Mouse (Mus musculus): ENCODE data around the gene Zfp831. TPM values are rescaled to one million over a fixed set of nuclear protein-coding genes. Genes with fewer than 3 reads are reported as not detected.

The Zfp831 gene
- polyA plus RNA-seq, 1 experiment from 2014 or later = not detected

- H3K27me3 ChIP-seq (ENCODE audit: control insufficient read depth, insufficient read depth, low read length) = no peaks in the 10 kb centered on the region
- H3K4me3 ChIP-seq (ENCODE audit: low read length) = no peak overlapping the region
- H3K4me1 ChIP-seq (ENCODE audit: control insufficient read depth, insufficient read depth, low read length) = no peaks in the 10 kb centered on the region
- no peaks in the 10 kb centered on the region for H3K36me3 ChIP-seq (ENCODE audit: control insufficient read depth, insufficient read depth, low read length)
- H3K9me3 ChIP-seq (ENCODE audit: control insufficient read depth, low read length) = no peaks in the 10 kb centered on the region
- H3K27ac ChIP-seq (ENCODE audit: low read depth, low read length) = no peak overlapping the region
- H3K9ac ChIP-seq (ENCODE audit: low read depth, low read length) = no peak overlapping the region
- 62% methylated on average over 8 of the region's 8 CpGs for WGBS
- H3K4me2 ChIP-seq (replicated peaks; ENCODE audit: low read depth, low read length) = no peak overlapping the region
- ATAC-seq (ENCODE audit: low FRiP score, low TSS enrichment) = no peak
Observed at GRCm38 (mm10) chr2:174627021-174627420, 16.3 kb upstream of the Zfp831 start.

GRCm38 (mm10) chr2:174629299-174629850, 14.0 kb upstream of the Zfp831 start:
- no peaks in the 10 kb centered on the region for H3K36me3 ChIP-seq (ENCODE audit: control insufficient read depth, insufficient read depth, low read length)
- WGBS = 74% methylated on average over 6 of the region's 6 CpGs
- no peaks in the 10 kb centered on the region for H3K9me3 ChIP-seq (ENCODE audit: control insufficient read depth, low read length)
- H3K4me1 ChIP-seq (ENCODE audit: control insufficient read depth, insufficient read depth, low read length) = no peaks in the 10 kb centered on the region
- no peak overlapping the region for H3K9ac ChIP-seq (ENCODE audit: low read depth, low read length)
- no peak for ATAC-seq (ENCODE audit: low FRiP score, low TSS enrichment)
- no peak overlapping the region for H3K4me2 ChIP-seq (replicated peaks; ENCODE audit: low read depth, low read length)
- no peaks in the 10 kb centered on the region for H3K27me3 ChIP-seq (ENCODE audit: control insufficient read depth, insufficient read depth, low read length)
- no peak overlapping the region for H3K27ac ChIP-seq (ENCODE audit: low read depth, low read length)
- H3K4me3 ChIP-seq (ENCODE audit: low read length) = no peak overlapping the region

DNA sequence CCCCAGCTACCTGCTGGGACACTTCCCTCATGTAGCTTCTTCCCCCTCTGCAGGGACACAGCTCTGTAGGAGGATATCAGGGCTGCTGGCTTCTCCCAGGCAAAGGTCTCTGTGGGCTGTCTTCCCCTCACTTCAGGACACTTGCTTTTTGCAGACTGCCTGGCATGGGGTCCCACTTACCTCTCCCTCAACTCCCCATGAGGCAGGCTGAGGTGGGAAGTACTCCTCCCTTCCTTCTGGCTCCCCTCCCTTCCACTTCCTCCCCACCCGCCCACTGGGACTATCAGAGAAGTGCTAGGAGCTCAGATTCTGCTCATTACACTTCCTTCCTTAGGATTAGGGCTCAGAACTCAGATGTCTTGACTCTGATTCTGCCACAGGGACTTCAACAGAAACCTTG, 6.6 kb upstream of the Zfp831 start:
- Histone ChIP-seq H3K9me3 (ENCODE audit: control insufficient read depth, low read length) (no peaks in the 10 kb centered on the region), H3K4me2 (replicated peaks; ENCODE audit: low read depth, low read length) (no peak overlapping the region)
- WGBS = 33% methylated on average over 1 of the region's 1 CpGs

GRCm38 (mm10) chr2:174644975-174645374, 1.6 kb downstream of the Zfp831 start:
- Histone ChIP-seq H3K9me3 (ENCODE audit: control insufficient read depth, low read length) (no peaks in the 10 kb centered on the region), H3K27ac (ENCODE audit: low read depth, low read length) (no peak overlapping the region), H3K4me1 (ENCODE audit: control insufficient read depth, insufficient read depth, low read length) (no peaks in the 10 kb centered on the region), H3K27me3 (ENCODE audit: control insufficient read depth, insufficient read depth, low read length) (no peaks in the 10 kb centered on the region), H3K9ac (ENCODE audit: low read depth, low read length) (no peak overlapping the region), H3K4me3 (ENCODE audit: low read length) (no peak overlapping the region), H3K4me2 (replicated peaks; ENCODE audit: low read depth, low read length) (no peak overlapping the region), H3K36me3 (ENCODE audit: control insufficient read depth, insufficient read depth, low read length) (no peaks in the 10 kb centered on the region)
- ATAC-seq (ENCODE audit: low FRiP score, low TSS enrichment) = no peak
- 93% methylated on average over 10 of the region's 10 CpGs for WGBS

More for the DNA sequence above, 6.6 kb upstream of the Zfp831 start:
- Histone ChIP-seq H3K4me1 (ENCODE audit: control insufficient read depth, insufficient read depth, low read length) (no peaks in the 10 kb centered on the region), H3K9ac (ENCODE audit: low read depth, low read length) (no peak overlapping the region), H3K27ac (ENCODE audit: low read depth, low read length) (no peak overlapping the region), H3K27me3 (ENCODE audit: control insufficient read depth, insufficient read depth, low read length) (no peaks in the 10 kb centered on the region), H3K4me3 (ENCODE audit: low read length) (no peak overlapping the region), H3K36me3 (ENCODE audit: control insufficient read depth, insufficient read depth, low read length) (no peaks in the 10 kb centered on the region)
- no peak for ATAC-seq (ENCODE audit: low FRiP score, low TSS enrichment)

- ATAC-seq (ENCODE audit: low FRiP score, low TSS enrichment) = no peak
- 63% methylated on average over 4 of the region's 4 CpGs for WGBS
- H3K27ac ChIP-seq (ENCODE audit: low read depth, low read length) = no peak overlapping the region
Observed at GRCm38 (mm10) chr2:174652864-174653263, 9.5 kb downstream of the Zfp831 start.

GRCm38 (mm10) chr2:174655341-174655740, 12.0 kb downstream of the Zfp831 start:
- 85% methylated on average over 5 of the region's 5 CpGs for WGBS
- Histone ChIP-seq H3K27ac (ENCODE audit: low read depth, low read length) (no peak overlapping the region), H3K4me2 (replicated peaks; ENCODE audit: low read depth, low read length) (no peak overlapping the region), H3K36me3 (ENCODE audit: control insufficient read depth, insufficient read depth, low read length) (no peaks in the 10 kb centered on the region), H3K9me3 (ENCODE audit: control insufficient read depth, low read length) (no peaks in the 10 kb centered on the region), H3K4me1 (ENCODE audit: control insufficient read depth, insufficient read depth, low read length) (no peaks in the 10 kb centered on the region), H3K27me3 (ENCODE audit: control insufficient read depth, insufficient read depth, low read length) (no peaks in the 10 kb centered on the region), H3K4me3 (ENCODE audit: low read length) (no peak overlapping the region), H3K9ac (ENCODE audit: low read depth, low read length) (no peak overlapping the region)
- no peak for ATAC-seq (ENCODE audit: low FRiP score, low TSS enrichment)

More at GRCm38 (mm10) chr2:174652864-174653263, 9.5 kb downstream of the Zfp831 start:
- no peaks in the 10 kb centered on the region for H3K9me3 ChIP-seq (ENCODE audit: control insufficient read depth, low read length)
- no peak overlapping the region for H3K4me2 ChIP-seq (replicated peaks; ENCODE audit: low read depth, low read length)
- H3K36me3 ChIP-seq (ENCODE audit: control insufficient read depth, insufficient read depth, low read length) = no peaks in the 10 kb centered on the region
- H3K4me1 ChIP-seq (ENCODE audit: control insufficient read depth, insufficient read depth, low read length) = no peaks in the 10 kb centered on the region
- H3K4me3 ChIP-seq (ENCODE audit: low read length) = no peak overlapping the region
- no peak overlapping the region for H3K9ac ChIP-seq (ENCODE audit: low read depth, low read length)
- H3K27me3 ChIP-seq (ENCODE audit: control insufficient read depth, insufficient read depth, low read length) = no peaks in the 10 kb centered on the region

GRCm38 (mm10) chr2:174658229-174658844, 15.0 kb downstream of the Zfp831 start:
- no peak overlapping the region for H3K4me2 ChIP-seq (replicated peaks; ENCODE audit: low read depth, low read length)
- no peaks in the 10 kb centered on the region for H3K27me3 ChIP-seq (ENCODE audit: control insufficient read depth, insufficient read depth, low read length)
- no peak for ATAC-seq (ENCODE audit: low FRiP score, low TSS enrichment)
- no peaks in the 10 kb centered on the region for H3K36me3 ChIP-seq (ENCODE audit: control insufficient read depth, insufficient read depth, low read length)
- H3K27ac ChIP-seq (ENCODE audit: low read depth, low read length) = no peak overlapping the region
- no peaks in the 10 kb centered on the region for H3K4me1 ChIP-seq (ENCODE audit: control insufficient read depth, insufficient read depth, low read length)
- no peak overlapping the region for H3K9ac ChIP-seq (ENCODE audit: low read depth, low read length)
- H3K9me3 ChIP-seq (ENCODE audit: control insufficient read depth, low read length) = no peaks in the 10 kb centered on the region
- H3K4me3 ChIP-seq (ENCODE audit: low read length) = no peak overlapping the region
- WGBS = 80% methylated on average over 8 of the region's 8 CpGs

GRCm38 (mm10) chr2:174659874-174660273, 16.5 kb downstream of the Zfp831 start:
- ATAC-seq (ENCODE audit: low FRiP score, low TSS enrichment) = no peak

DNA sequence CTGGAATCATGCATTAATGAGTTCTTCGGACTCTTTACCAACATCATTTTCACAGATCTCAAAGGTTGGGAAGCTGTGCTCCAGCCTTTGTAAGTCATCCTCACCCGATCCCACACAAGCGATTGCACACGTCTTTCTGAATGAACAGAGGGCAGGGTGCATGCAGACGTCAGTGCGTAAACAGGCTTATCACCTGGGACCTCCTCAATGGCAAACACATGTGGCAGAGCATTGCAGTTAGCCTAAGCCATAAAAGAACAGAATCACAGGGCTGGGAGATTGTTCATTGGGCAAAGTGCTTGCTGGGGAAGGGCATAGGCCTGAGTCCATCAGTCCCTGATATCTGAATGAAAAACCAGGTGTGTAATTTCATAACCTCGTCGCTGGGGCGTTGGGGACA, 17.0 kb downstream of the Zfp831 start:
- no peak for ATAC-seq (ENCODE audit: low FRiP score, low TSS enrichment)
- WGBS = 80% methylated on average over 9 of the region's 9 CpGs
- no peak overlapping the region for H3K27ac ChIP-seq (ENCODE audit: low read depth, low read length)

More at GRCm38 (mm10) chr2:174659874-174660273, 16.5 kb downstream of the Zfp831 start:
- no peak overlapping the region for H3K9ac ChIP-seq (ENCODE audit: low read depth, low read length)
- no peaks in the 10 kb centered on the region for H3K4me1 ChIP-seq (ENCODE audit: control insufficient read depth, insufficient read depth, low read length)
- 87% methylated on average over 4 of the region's 4 CpGs for WGBS
- no peak overlapping the region for H3K4me3 ChIP-seq (ENCODE audit: low read length)
- H3K9me3 ChIP-seq (ENCODE audit: control insufficient read depth, low read length) = no peaks in the 10 kb centered on the region
- H3K27ac ChIP-seq (ENCODE audit: low read depth, low read length) = no peak overlapping the region
- H3K36me3 ChIP-seq (ENCODE audit: control insufficient read depth, insufficient read depth, low read length) = no peaks in the 10 kb centered on the region
- no peak overlapping the region for H3K4me2 ChIP-seq (replicated peaks; ENCODE audit: low read depth, low read length)
- no peaks in the 10 kb centered on the region for H3K27me3 ChIP-seq (ENCODE audit: control insufficient read depth, insufficient read depth, low read length)

More for the DNA sequence above, 17.0 kb downstream of the Zfp831 start:
- no peak overlapping the region for H3K4me3 ChIP-seq (ENCODE audit: low read length)
- H3K27me3 ChIP-seq (ENCODE audit: control insufficient read depth, insufficient read depth, low read length) = no peaks in the 10 kb centered on the region
- no peaks in the 10 kb centered on the region for H3K4me1 ChIP-seq (ENCODE audit: control insufficient read depth, insufficient read depth, low read length)
- no peaks in the 10 kb centered on the region for H3K36me3 ChIP-seq (ENCODE audit: control insufficient read depth, insufficient read depth, low read length)
- no peak overlapping the region for H3K4me2 ChIP-seq (replicated peaks; ENCODE audit: low read depth, low read length)
- no peaks in the 10 kb centered on the region for H3K9me3 ChIP-seq (ENCODE audit: control insufficient read depth, low read length)
- H3K9ac ChIP-seq (ENCODE audit: low read depth, low read length) = no peak overlapping the region

Data from kidney, embryonic 14.5 days (tissue).